Mouse (Mus musculus) naive thymus-derived CD4-positive, alpha-beta T cell, adult 5 months (primary cell): Measurements from ENCODE around the gene Zfp764. TPM values are rescaled to one million over a fixed set of nuclear protein-coding genes. Genes with fewer than 3 reads are reported as not detected.

Experiments
- polyA plus RNA-seq: library from polyadenylated mRNA; unstranded; fragments of 100-300 nt; shearing (Covaris generic); gene quantifications from one replicate; pipeline ENCODE4 v1.2.1, GENCODE M21; 2017

Zfp764 gene
- polyA plus RNA-seq, result 17.1 TPM

DNA sequence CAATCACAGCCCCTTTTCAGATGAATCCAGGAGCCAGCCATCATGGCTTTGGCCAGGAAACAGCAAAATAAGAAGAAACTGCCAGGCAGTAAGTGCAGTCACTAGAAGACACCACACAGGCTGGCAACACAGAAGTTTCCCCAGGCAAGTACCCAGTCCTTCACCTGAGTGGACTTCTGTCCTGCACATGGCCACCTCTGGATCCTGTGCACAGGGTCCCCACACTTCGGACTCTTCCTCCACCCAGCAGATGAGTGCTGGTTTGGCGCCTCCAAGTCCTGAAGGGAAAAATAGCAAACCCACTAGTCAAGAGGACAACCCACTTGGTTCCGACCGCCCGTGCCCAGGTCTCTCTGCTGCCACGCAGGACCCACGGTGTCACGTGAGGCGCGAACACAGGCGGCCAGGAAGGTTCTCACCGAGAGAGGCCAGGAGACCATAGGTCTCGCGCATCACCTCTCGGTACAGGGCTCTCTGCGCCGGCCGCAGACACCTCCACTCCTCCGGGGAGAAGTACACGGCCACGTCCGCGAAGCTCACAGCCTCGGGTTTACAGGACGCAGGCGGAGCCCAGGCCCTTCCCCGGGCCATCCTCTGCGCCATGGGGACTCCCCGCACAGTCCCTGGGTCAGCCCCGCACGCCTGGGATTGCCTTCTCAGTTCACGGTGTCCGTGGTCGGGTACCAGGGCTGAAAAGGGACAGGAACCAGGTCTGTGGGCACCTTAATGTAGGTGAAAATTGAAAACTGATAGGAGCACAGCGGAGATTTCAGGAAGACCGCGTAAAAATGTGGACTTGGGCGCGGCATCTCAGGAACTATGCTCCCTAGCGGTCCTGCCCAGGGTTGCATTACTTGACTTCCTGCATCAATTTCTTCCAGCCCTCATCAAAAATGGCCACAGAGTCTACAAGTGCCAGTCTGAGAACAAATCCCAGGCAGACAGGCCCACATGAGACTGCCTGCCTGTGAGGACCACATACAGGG lies at the start of gene Zfp764:
Gene Zfp764, minus strand, starts transcription at position 821 of the 986 bp plus-strand sequence.

DNA sequence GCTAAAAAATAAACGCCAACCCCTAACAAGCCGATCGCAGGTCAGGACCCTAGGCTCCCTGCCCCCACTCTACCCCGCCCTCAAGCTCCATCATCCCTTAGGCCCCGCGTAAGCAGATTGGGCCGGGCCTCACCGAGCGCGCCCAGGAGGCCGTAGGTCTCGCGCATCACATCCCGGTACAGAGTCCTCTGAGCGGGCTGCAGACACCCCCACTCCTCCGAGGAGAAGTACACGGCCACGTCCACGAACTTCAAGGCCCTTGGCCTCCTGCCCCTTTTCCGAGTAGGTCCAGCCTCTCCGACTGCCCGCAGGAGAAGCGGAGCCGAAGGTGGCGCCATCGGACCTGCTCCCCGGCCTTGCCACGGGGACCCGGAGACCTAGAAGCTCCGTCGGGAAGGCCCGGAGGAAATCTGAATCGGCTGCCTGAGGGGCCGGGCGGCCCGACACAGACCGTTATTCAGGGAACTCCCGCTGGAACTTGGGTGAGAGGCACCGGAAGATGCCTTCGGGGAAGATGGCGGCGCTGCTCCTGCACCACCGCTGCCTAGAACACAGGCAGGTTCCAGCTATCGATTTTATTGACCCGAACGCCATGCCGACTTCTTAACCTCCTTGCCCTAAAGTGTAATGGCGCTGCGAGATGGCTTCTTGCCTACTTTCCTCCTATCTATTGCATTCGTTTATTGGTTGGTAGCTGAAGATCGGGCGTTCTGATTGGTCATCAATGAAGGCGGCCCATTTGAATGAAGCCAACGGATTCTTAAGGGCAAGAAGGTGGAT lies 42.1 kb upstream of the Zfp764 start, which contains the start of gene Zfp689:
Gene Zfp689, minus strand, starts transcription at position 638 of the 780 bp plus-strand sequence.

DNA sequence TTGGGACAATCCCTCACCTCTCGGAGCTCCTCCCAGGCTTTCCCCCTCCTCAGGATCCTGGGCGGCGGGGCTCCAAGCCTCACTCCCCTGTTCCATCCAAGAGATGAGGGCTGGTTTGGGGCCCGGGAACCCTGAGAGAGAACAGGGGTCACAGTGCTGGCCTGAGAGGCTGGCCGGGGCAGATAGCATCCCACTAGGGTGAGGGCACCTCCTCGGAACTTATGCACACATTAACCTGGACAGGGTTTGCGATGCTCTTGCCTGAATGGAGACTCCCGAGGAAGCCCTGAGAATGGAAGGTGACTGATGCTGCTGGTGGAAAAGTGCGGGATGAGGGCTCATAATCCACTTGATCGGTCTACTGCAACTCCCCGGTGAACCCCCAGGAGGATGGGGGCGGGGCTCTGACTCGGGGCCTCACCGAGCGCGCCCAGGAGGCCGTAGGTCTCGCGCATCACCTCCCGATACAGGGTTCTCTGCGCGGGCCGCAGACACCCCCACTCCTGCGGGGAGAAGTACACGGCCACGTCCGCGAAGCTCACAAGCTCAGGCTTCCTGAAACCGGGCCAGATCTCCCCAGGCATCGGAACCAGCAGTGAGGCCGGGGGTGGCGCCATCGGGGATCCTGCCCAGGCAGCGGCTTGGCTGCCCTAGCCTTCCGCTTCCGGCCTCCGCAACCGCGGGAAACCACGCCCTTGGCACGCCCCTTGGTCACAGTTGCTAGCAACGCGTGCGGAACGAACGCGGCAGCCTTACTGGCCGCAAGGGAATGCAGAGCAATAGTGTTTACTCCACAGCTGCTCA lies 15.0 kb upstream of the Zfp764 start, which contains the start of gene Zfp688:
Gene Zfp688, minus strand, starts transcription at position 681 of the 804 bp plus-strand sequence.

DNA sequence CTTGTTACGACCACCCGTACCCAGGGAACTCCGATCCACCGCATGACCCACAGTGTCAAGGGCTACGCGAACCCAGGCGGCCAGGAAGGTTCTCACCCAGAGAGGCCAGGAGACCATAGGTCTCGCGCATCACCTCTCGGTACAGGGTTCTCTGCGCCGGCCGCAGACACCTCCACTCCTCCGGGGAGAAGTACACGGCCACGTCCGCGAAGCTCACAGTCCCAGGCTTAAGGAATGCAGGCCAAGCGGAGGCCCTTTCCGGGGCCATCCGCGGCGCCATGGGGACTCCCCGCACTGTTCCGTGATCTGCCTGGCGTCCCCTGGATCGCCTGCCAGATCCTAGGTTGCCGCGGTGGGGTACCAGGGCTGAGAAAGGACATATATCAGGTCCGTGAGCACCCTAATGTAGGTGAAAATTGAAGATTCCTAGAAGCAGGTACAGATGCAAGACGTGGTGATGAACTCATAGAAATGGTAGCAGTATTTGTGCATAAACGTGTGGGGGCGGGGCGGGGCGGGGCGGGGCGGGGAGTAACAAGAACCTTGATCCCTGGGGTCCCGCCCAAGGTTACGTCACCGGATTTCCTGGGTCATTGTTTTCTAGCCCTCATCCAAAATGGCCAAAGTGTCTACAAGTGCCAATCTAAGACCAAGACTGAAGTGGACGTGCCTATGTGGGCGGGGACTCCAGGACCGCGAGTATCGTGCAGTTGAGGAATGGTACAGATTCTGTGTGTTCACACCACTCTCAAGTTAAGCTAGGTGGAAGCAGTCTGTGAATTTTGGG lies 13.3 kb downstream of the Zfp764 start, which contains the start of gene E430018J23Rik:
Gene E430018J23Rik, minus strand, starts transcription at position 473 of the 787 bp plus-strand sequence.

DNA sequence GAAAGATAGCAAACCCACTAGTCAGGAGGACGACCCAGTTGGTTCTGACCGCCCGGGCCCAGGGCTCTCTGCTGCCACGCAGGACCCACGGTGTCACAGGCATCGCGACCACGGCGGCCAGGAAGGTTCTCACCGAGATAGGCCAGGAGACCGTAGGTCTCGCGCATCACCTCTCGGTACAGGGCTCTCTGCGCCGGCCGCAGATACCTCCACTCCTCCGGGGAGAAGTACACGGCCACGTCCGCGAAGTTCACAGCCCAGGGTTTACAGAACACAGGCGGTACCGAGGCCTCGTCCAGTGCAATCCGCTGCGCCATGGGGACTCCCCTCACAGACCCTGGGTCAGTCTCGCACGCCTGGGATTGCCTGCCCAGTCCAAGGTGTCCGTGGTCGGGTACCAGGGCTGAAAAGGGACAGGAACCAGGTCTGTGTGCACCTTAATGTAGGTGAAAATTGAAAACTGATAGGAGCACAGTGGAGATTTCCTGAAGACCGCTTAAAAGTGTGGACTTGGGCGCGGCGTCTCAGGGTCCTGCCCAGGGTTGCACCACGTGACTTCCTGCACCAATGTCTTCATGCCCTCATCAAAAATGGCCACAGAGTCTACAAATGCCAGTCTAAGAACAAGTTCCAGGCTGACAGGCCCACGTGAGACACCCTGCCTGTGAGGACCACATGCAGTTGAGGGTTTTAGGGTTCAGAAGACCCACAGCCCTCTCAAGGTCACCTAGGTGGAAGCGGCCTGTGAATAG lies 19.8 kb downstream of the Zfp764 start, which contains the start of gene 9130019O22Rik:
Gene 9130019O22Rik, minus strand, starts transcription at position 526 of the 752 bp plus-strand sequence.

DNA sequence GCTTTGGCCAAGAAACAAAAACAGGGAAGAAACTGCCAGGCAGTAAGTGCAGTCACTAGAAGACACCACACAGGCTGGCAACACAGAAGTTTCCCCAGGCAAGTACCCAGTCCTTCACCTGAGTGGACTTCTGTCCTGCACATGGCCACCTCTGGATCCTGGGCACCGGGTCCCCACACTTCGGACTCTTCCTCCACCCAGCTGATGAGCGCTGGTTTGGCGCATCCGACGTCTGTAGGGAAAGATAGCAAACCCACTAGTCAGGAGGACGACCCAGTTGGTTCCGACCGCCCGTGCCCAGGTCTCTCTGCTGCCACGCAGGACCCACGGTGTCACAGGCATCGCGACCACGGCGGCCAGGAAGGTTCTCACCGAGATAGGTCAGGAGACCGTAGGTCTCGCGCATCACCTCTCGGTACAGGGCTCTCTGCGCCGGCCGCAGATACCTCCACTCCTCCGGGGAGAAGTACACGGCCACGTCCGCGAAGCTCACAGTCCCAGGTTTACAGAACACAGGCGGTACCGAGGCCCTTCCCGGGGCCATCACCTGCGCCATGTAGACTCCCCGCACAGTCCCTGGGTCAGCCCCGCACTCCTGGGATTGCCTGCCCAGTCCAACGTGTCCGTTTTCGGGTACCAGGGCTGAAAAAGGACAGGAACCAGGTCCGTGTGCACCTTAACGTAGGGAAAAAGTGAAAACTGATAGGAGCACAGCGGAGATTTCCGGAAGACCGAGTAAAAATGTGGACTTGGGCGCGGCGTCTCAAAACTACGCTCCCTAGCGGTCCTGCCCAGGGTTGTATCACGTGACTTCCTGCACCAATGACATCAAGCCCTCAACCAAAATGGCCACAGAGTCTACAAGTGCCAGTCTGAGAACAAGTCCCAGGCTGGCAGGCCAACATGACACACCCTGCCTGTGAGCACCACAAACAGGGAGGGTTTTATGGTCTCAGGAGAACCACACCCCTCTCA lies 31.1 kb downstream of the Zfp764 start, which contains the start of gene Zfp747:
Gene Zfp747, minus strand, starts transcription at position 780 of the 975 bp plus-strand sequence.

Other genes with a start within 250 kb of the Zfp764 start
- 47.5 TPM for gene Cd2bp2, start 210.8 kb downstream of the Zfp764 start, polyA plus RNA-seq
- gene Tbc1d10b, start 198.4 kb downstream of the Zfp764 start, polyA plus RNA-seq, result 47.3 TPM
- 25.5 TPM for gene Mylpf, start 197.9 kb downstream of the Zfp764 start, polyA plus RNA-seq
- gene Zfp553, start 173.8 kb downstream of the Zfp764 start, polyA plus RNA-seq, result 15.9 TPM
- 528 TPM for gene Sept1, start 173.7 kb downstream of the Zfp764 start, polyA plus RNA-seq
- 7.6 TPM for gene Zfp771, start 162.5 kb downstream of the Zfp764 start, polyA plus RNA-seq
- gene Dctpp1, start 146.1 kb downstream of the Zfp764 start, polyA plus RNA-seq, result 10.1 TPM
- 26.9 TPM for gene Sephs2, start 132.8 kb downstream of the Zfp764 start, polyA plus RNA-seq
- 168 TPM for gene Itgal, start 110.6 kb downstream of the Zfp764 start, polyA plus RNA-seq
- gene Zfp768, start 61.2 kb downstream of the Zfp764 start, polyA plus RNA-seq, result not detected
- gene Zfp747, start 30.8 kb downstream of the Zfp764 start, polyA plus RNA-seq, result 28.3 TPM
- gene 9130019O22Rik, start 19.7 kb downstream of the Zfp764 start, polyA plus RNA-seq, result 7.7 TPM
- 7.6 TPM for gene E430018J23Rik, start 13.2 kb downstream of the Zfp764 start, polyA plus RNA-seq
- 23.4 TPM for gene Zfp688, start 15.2 kb upstream of the Zfp764 start, polyA plus RNA-seq
- 12.4 TPM for gene Zfp689, start 42.3 kb upstream of the Zfp764 start, polyA plus RNA-seq
- 147 TPM for gene Prr14, start 52.8 kb upstream of the Zfp764 start, polyA plus RNA-seq
- gene Fbrs, start 72.4 kb upstream of the Zfp764 start, polyA plus RNA-seq, result 15.9 TPM
- 92.2 TPM for gene Srcap, start 105.2 kb upstream of the Zfp764 start, polyA plus RNA-seq
- 5.2 TPM for gene Gm42715, start 112.8 kb upstream of the Zfp764 start, polyA plus RNA-seq
- gene Tmem265, start 154.6 kb upstream of the Zfp764 start, polyA plus RNA-seq, result 10.2 TPM
- gene Phkg2, start 166.5 kb upstream of the Zfp764 start, polyA plus RNA-seq, result 113 TPM
- 0.46 TPM for gene Ccdc189, start 181.8 kb upstream of the Zfp764 start, polyA plus RNA-seq
- 137 TPM for gene Rnf40, start 181.9 kb upstream of the Zfp764 start, polyA plus RNA-seq
- 0.85 TPM for gene Zfp629, start 209.0 kb upstream of the Zfp764 start, polyA plus RNA-seq